Mouse (Mus musculus) limb, embryonic 14.5 days (tissue): Measurements from ENCODE around the gene Bach2. TPM values are rescaled to one million over a fixed set of nuclear protein-coding genes. Genes with fewer than 3 reads are reported as not detected.

Experiments
- ATAC-seq: fragments of 200-750 bp; cut with Nextera tagmentation; 2 replicates; pipeline ENCODE4 v1.8.0; 2017; ENCODE audit warnings: low read depth, moderate number of reproducible peaks, moderate TSS enrichment; ENCODE audit not compliant: low FRiP score
- DNase-seq: peaks from one replicate; pipeline ENCODE4 v3.0.0-alpha.2; 2015; ENCODE audit warnings: low spot score
- H3K27ac ChIP-seq: fragments of 300-500 bp; sonication (generic); replicated peaks from 2 replicates; pipeline ENCODE4 v1.5.1; 2014; ENCODE audit warnings: low read depth, mild to moderate bottlenecking, low read length, moderate library complexity, mixed read lengths
- H3K27me3 ChIP-seq: fragments of 300-500 bp; sonication (generic); 2 replicates; pipeline ENCODE4 v1.6.1; 2014; ENCODE audit warnings: low read length, mixed read lengths; ENCODE audit not compliant: control insufficient read depth, insufficient read depth
- H3K36me3 ChIP-seq: fragments of 300-500 bp; sonication (generic); 2 replicates; pipeline ENCODE4 v1.6.1; 2014; ENCODE audit warnings: mild to moderate bottlenecking, low read length, moderate library complexity, mixed read lengths; ENCODE audit not compliant: control insufficient read depth, insufficient read depth
- H3K4me1 ChIP-seq: fragments of 300-500 bp; sonication (generic); 2 replicates; pipeline ENCODE4 v1.6.1; 2014; ENCODE audit warnings: antibody characterized with exemption, low read length, mixed read lengths; ENCODE audit not compliant: control insufficient read depth, insufficient read depth
- H3K4me2 ChIP-seq: fragments of 300-500 bp; sonication (generic); replicated peaks from 2 replicates; pipeline ENCODE4 v1.6.1; 2014; ENCODE audit warnings: low read depth, mild to moderate bottlenecking, low read length, moderate library complexity; ENCODE audit not compliant: severe bottlenecking
- H3K4me3 ChIP-seq: fragments of 300-500 bp; sonication (generic); replicated peaks from 2 replicates; pipeline ENCODE4 v1.5.1; 2014; ENCODE audit warnings: low read length
- H3K9ac ChIP-seq: fragments of 300-500 bp; sonication (generic); 2 replicates; pipeline ENCODE4 v1.6.1; 2014; ENCODE audit warnings: mild to moderate bottlenecking, low read depth, low read length, moderate library complexity; ENCODE audit not compliant: severe bottlenecking
- H3K9me3 ChIP-seq: fragments of 300-500 bp; sonication (generic); 2 replicates; pipeline ENCODE4 v1.6.1; 2016; ENCODE audit warnings: low read length; ENCODE audit not compliant: control insufficient read depth
- POLR2A ChIP-seq: fragments of 200-500 bp; IDR thresholded peaks from 2 replicates; pipeline ENCODE4 v1.8.0; 2012; ENCODE audit warnings: inconsistent platforms, mild to moderate bottlenecking, moderate library complexity, borderline replicate concordance; ENCODE audit not compliant: insufficient read depth, insufficient read length; ENCODE audit errors: extremely low read depth
- WGBS: fragments of 180-500 bp; shearing (Covaris S2); extraction: QIAGEN DNeasy Blood & Tissue Kit; methylation state at CpG from one replicate; pipeline ENCODE4 v1.1.7; 2014; 5-methylcytosine and 5-hydroxymethylcytosine counted together
- polyA plus RNA-seq, 2 experiments: library from polyadenylated mRNA; depleted of rRNA in 1 of 2; stranded (reverse) in 1 of 2; unstranded in 1 of 2; fragments of >200 nt; fragmentation: Nextera tagmentation in 1 of 2; extraction: Ambion mirVana in 1 of 2; gene quantifications; 2 replicates each; pipeline versions ENCODE4 v1.2.1 to v1.2.3; 2012 to 2014

Gene Bach2
- polyA plus RNA-seq, 2 experiments, result 6.0 to 9.6 TPM

DNA sequence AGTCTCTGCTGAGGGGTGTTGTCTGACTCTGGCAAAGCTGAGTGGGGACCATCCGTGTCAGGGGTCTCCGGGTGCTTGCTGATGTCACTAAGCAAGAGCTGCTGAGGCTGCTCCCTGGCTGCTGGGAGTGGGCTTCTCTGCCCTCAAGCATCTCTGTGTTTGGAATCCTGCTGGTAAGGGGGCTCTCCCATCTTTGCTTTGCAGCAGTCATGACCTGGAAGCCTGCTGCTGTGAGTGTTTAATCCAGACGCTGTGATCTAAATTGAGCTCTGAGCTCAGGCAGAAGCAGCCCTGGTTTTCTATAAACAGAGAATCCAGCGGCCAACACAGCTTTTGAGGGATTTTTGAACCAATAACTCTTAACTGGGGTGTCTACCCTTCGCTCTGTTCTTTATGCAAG, 89.0 kb downstream of the Bach2 start:
- Histone ChIP-seq H3K4me1 (no peaks in the 10 kb centered on the region), H3K36me3 (no peaks in the 10 kb centered on the region), H3K27me3 (no peaks in the 10 kb centered on the region), H3K9me3 (peaks cover 5% of the 10 kb centered on the region; the same call in 1 of the 2 replicates), H3K4me2 (no peak overlapping the region), H3K27ac (no peak overlapping the region), H3K4me3 (no peak overlapping the region), H3K9ac (no peak overlapping the region)
- no peak for DNase-seq
- 42% methylated on average over 5 of the region's 5 CpGs for WGBS
- no peak for ATAC-seq
- TF ChIP-seq POLR2A, result no peak

DNA sequence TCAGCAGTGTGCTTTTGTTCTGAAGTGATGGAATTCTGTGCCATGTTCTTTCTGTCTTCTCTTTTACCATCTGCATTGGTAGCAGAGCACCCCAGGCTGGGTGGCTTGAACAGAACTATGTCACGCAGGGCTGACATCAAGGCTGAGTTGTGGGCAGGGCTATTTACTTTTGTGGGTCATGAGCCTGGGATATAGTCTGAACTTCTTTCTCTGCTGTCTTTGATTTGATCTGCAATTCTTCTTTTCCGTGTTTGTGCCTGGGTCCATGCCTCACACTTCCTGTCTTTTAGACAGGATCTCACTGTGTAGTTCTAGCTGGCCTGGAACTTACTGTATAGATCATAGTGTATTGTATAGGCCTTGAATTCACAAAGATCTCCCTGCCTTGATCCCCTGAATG, 90.0 kb downstream of the Bach2 start:
- H3K27me3 ChIP-seq, result no peaks in the 10 kb centered on the region
- 75% methylated on average over 2 of the region's 2 CpGs for WGBS
- no peak for TF ChIP-seq POLR2A
- DNase-seq (no peak), ATAC-seq (no peak)
- no peak overlapping the region for H3K9ac ChIP-seq
- H3K9me3 ChIP-seq, result peaks cover 2% of the 10 kb centered on the region; the same call in 1 of the 2 replicates
- H3K4me1 ChIP-seq, result no peaks in the 10 kb centered on the region
- H3K4me3 ChIP-seq, result no peak overlapping the region
- no peak overlapping the region for H3K4me2 ChIP-seq
- H3K36me3 ChIP-seq, result no peaks in the 10 kb centered on the region
- H3K27ac ChIP-seq, result no peak overlapping the region

DNA sequence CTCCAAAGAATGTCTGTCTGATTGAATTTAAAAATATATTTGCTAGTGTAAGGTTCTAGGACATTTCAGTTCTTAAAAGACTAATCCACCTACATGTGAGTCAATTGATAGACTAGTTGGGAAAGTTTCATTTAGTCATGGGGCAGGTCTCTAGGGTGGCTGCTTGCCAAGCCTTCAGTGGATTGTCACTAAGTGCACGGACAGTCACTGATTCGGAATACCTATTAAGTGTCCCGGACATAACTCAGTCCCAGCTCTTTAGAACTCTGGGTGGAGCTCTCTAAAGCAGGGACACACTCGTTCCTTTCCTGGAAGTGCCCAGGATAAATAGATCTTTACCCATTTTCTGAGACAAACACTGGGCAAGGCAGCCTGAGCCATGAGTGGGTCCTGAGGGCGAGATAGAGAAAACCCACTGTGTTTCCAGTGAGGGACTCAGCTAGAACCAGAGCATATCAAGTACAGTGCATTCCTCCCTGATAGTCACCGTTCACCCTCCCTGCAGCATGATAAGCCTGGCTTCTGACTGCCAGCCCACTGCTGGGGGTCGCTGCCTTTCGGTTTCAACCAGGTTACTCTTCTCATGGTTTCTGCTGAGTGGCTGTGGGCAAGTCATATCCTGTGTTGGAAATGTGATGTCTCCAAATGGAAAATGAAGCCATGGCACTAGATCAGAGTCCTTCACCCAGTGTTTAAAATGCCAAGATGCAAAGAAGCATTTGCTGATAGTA, 92.1 kb downstream of the Bach2 start:
- Histone ChIP-seq H3K9ac (no peak overlapping the region), H3K27ac (no peak overlapping the region), H3K4me1 (no peaks in the 10 kb centered on the region), H3K4me2 (no peak overlapping the region), H3K9me3 (no peaks in the 10 kb centered on the region), H3K4me3 (no peak overlapping the region), H3K27me3 (no peaks in the 10 kb centered on the region), H3K36me3 (no peaks in the 10 kb centered on the region)
- DNase-seq, result no peak
- 83% methylated on average over 8 of the region's 8 CpGs for WGBS
- ATAC-seq, result no peak
- no peak for TF ChIP-seq POLR2A

DNA sequence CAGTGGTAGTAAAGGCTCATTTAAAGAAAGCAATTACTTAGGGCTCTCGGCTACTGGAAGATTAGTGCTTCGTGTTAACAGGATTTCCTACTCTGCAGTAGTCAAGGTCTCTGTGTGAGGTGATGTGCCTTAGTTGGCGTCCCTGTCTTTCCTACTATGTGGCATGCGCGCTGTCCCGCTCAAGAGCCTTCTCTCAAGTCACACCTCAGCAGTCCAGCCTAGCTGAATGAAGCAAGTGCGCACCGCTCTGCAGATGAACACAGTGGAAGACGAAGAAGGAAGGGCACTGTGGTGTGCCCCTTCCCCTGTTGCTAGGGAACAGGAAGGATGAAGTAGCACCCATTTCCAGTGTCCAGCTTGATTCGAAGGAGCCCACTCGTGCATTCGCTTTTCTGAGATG, 93.4 kb downstream of the Bach2 start:
- Histone ChIP-seq H3K4me2 (no peak overlapping the region), H3K9me3 (no peaks in the 10 kb centered on the region), H3K27ac (no peak overlapping the region), H3K4me3 (no peak overlapping the region), H3K27me3 (no peaks in the 10 kb centered on the region), H3K9ac (no peak overlapping the region), H3K4me1 (peaks cover 10% of the 10 kb centered on the region), H3K36me3 (no peaks in the 10 kb centered on the region)
- WGBS, result 90% methylated on average over 12 of the region's 12 CpGs
- TF ChIP-seq POLR2A, result no peak
- DNase-seq (no peak), ATAC-seq (no peak)

DNA sequence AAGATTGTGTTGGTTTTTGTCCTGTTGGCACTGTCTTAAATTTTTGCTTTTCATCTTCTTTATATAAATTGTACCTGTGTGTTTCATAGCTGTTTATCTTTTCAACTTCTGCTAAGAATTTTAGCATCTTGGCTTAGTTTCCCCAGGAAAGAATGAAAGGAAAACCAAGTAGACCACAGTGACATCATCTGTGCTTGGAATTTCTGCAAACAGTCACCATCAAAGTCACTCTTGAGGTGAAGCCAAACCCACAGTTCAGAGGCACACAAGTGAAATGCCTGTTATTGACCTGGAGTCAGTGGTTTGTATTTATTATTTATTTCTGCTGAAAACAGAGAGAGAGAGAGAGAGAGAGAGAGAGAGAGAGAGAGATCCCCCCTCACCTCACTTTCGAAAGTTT, 95.5 kb downstream of the Bach2 start:
- H3K4me1 ChIP-seq, result peaks cover 20% of the 10 kb centered on the region
- no peak overlapping the region for H3K9ac ChIP-seq
- DNase-seq, result no peak
- 100% methylated on average over 1 of the region's 1 CpGs for WGBS
- H3K4me2 ChIP-seq, result no peak overlapping the region
- H3K27ac ChIP-seq, result no peak overlapping the region
- ATAC-seq, result no peak
- H3K27me3 ChIP-seq, result no peaks in the 10 kb centered on the region
- H3K4me3 ChIP-seq, result no peak overlapping the region
- no peaks in the 10 kb centered on the region for H3K9me3 ChIP-seq
- H3K36me3 ChIP-seq, result no peaks in the 10 kb centered on the region
- TF ChIP-seq POLR2A, result no peak

DNA sequence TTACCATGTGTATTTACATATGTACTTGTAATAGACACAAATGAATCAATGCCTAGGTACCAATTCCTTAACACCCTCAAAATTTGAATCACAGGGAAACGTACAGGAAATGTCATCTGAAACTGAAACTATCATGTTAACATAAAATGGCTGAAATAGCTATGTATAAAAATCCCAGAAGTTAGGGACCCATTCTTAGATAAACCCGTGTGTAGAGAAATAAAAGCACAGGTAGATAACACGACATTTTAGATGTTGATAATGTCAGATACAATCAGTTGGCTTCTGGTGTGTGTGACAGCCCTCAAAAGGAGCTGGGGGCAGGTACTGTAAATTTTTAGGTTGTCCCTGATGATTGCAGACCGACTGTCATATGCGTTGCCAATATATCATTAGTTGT, 96.2 kb downstream of the Bach2 start:
- H3K27ac ChIP-seq, result no peak overlapping the region
- H3K4me3 ChIP-seq, result no peak overlapping the region
- H3K27me3 ChIP-seq, result no peaks in the 10 kb centered on the region
- H3K4me1 ChIP-seq, result peaks cover 20% of the 10 kb centered on the region
- DNase-seq (no peak), ATAC-seq (no peak)
- no peaks in the 10 kb centered on the region for H3K9me3 ChIP-seq
- no peak overlapping the region for H3K4me2 ChIP-seq
- no peak overlapping the region for H3K9ac ChIP-seq
- no peaks in the 10 kb centered on the region for H3K36me3 ChIP-seq
- no peak for TF ChIP-seq POLR2A
- 93% methylated on average over 5 of the region's 5 CpGs for WGBS
